Mouse (Mus musculus) stomach, postnatal 0 days (tissue): ENCODE data around the gene Oasl1.

Source experiments
- CTCF ChIP-seq: IDR thresholded peaks from 2 replicates; pipeline ENCODE4 v1.5.1; 2016; ENCODE audit warnings: antibody characterized with exemption, low read depth, mild to moderate bottlenecking, moderate library complexity
- EP300 ChIP-seq: optimal IDR thresholded peaks from 2 replicates; pipeline ENCODE3; 2016; ENCODE audit warnings: antibody characterized with exemption

DNA sequence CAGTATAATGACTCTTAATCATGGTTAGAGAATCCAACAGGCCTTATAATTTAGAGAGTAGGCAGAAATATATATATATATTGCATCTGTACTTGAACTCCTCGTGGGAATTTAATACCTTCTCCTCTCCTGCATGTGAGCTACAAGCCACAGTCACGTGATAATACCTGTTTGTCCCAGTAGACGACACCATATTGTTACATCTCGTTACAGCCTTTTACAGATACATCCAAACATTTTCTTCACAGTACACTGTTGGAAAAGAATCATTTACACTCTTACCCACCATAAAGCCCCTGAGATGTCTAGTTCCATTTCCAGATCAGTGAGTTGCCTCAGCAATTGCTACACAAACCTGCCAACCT, 19.7 kb downstream of the Oasl1 start:
- TF ChIP-seq CTCF (no peak), EP300 (no peak)
